7 mouse cellular contexts compared by ENCODE assay signal in genomic region chr2:148679346-148679745, GRCm38 (mm10). TPM values are rescaled to one million over a fixed set of nuclear protein-coding genes. Genes with fewer than 3 reads are reported as not detected.
DNase-seq lines count a peak whose midpoint lies in the region; ATAC-seq and TF ChIP-seq lines count a peak whose summit lies in the region.

No protein-coding gene starts in this region.

- no peaks in the 10 kb centered on the region for H3K9me3 ChIP-seq in embryonic facial prominence, embryonic 15.5 days (replicated peaks)
- no peaks in the 10 kb centered on the region for H3K9me3 ChIP-seq in heart, embryonic 12.5 days (replicated peaks)
- no peaks in the 10 kb centered on the region for H3K9me3 ChIP-seq in kidney, embryonic 16.5 days (ENCODE audit: low read length)
- no peaks in the 10 kb centered on the region for H3K9me3 ChIP-seq in limb, embryonic 14.5 days (ENCODE audit: control insufficient read depth, low read length)
- H3K9me3 ChIP-seq in midbrain, postnatal 0 days (ENCODE audit: low read length) = no peaks in the 10 kb centered on the region

- peak overlapping the region; percentile 82 for H3K4me3 ChIP-seq in embryonic facial prominence, embryonic 15.5 days (replicated peaks)
- peak overlapping the region; percentile 31 for H3K4me3 ChIP-seq in heart, embryonic 12.5 days
- H3K4me3 ChIP-seq in kidney, embryonic 16.5 days (ENCODE audit: low read length) = peak overlapping the region; percentile 22; the same call in 1 of the 2 replicates
- H3K4me3 ChIP-seq in limb, embryonic 14.5 days (replicated peaks; ENCODE audit: low read length) = no peak overlapping the region; the same call in 1 of the 2 replicates
- no peak overlapping the region for H3K4me3 ChIP-seq in midbrain, postnatal 0 days (ENCODE audit: low read depth, low read length)

- WGBS in embryonic facial prominence, embryonic 15.5 days = 3% methylated on average over 9 of the region's 9 CpGs
- WGBS in heart, embryonic 12.5 days = 3% methylated on average over 9 of the region's 9 CpGs
- 3% methylated on average over 9 of the region's 9 CpGs for WGBS in kidney, embryonic 16.5 days
- WGBS in limb, embryonic 14.5 days = 3% methylated on average over 9 of the region's 9 CpGs
- 3% methylated on average over 8 of the region's 9 CpGs for WGBS in midbrain, postnatal 0 days

- DNase-seq in adrenal gland, postnatal 10 days = peak; percentile 80
- DNase-seq in limb, embryonic 14.5 days (ENCODE audit: low spot score) = peak; percentile 84
- DNase-seq in midbrain, postnatal 0 days (ENCODE audit: low spot score) = peak; percentile 76
- peak; percentile 78 for DNase-seq in yolk sac, embryonic 10.5 days (ENCODE audit: low spot score)

- H3K9ac ChIP-seq in embryonic facial prominence, embryonic 15.5 days = no peak overlapping the region
- H3K9ac ChIP-seq in heart, embryonic 12.5 days = peak overlapping the region; percentile 54
- peak overlapping the region; percentile 18; the same call in 1 of the 2 replicates for H3K9ac ChIP-seq in kidney, embryonic 16.5 days (replicated peaks; ENCODE audit: low read length)
- no peak overlapping the region for H3K9ac ChIP-seq in limb, embryonic 14.5 days (ENCODE audit: low read depth, low read length, severe bottlenecking)
- no peak overlapping the region for H3K9ac ChIP-seq in midbrain, postnatal 0 days (replicated peaks; ENCODE audit: low read length, poor library complexity, severe bottlenecking)

- H3K27ac ChIP-seq in embryonic facial prominence, embryonic 15.5 days (replicated peaks) = peak overlapping the region; percentile 93
- H3K27ac ChIP-seq in heart, embryonic 12.5 days (ENCODE audit: poor library complexity, severe bottlenecking) = peak overlapping the region; percentile 94
- H3K27ac ChIP-seq in kidney, embryonic 16.5 days (ENCODE audit: low read length) = peak overlapping the region; percentile 96
- peak overlapping the region; percentile 74 for H3K27ac ChIP-seq in limb, embryonic 14.5 days (replicated peaks; ENCODE audit: low read depth, low read length)
- H3K27ac ChIP-seq in midbrain, postnatal 0 days (ENCODE audit: low read depth, low read length) = peak overlapping the region; percentile 34

- peak; percentile 59 for ATAC-seq in embryonic facial prominence, embryonic 15.5 days (ENCODE audit: insufficient number of reproducible peaks, low FRiP score, low TSS enrichment, low read depth)
- ATAC-seq in heart, embryonic 12.5 days (ENCODE audit: insufficient number of reproducible peaks, low FRiP score) = no peak; the same call in 1 of the 2 replicates
- peak; percentile 25; the same call in 1 of the 2 replicates for ATAC-seq in kidney, embryonic 16.5 days (ENCODE audit: low FRiP score, low TSS enrichment)
- peak; percentile 9; the same call in 1 of the 2 replicates for ATAC-seq in limb, embryonic 14.5 days (ENCODE audit: low FRiP score, low read depth)
- ATAC-seq in midbrain, postnatal 0 days (ENCODE audit: low FRiP score) = no peak

- H3K4me2 ChIP-seq in embryonic facial prominence, embryonic 15.5 days (replicated peaks) = peak overlapping the region; percentile 89
- H3K4me2 ChIP-seq in heart, embryonic 12.5 days = peak overlapping the region; percentile 95
- peak overlapping the region; percentile 60 for H3K4me2 ChIP-seq in kidney, embryonic 16.5 days (replicated peaks; ENCODE audit: low read depth, low read length)
- peak overlapping the region; percentile 89 for H3K4me2 ChIP-seq in limb, embryonic 14.5 days (replicated peaks; ENCODE audit: low read depth, low read length, severe bottlenecking)
- H3K4me2 ChIP-seq in midbrain, postnatal 0 days (ENCODE audit: low read depth, low read length, poor library complexity, severe bottlenecking) = no peak overlapping the region

- no peaks in the 10 kb centered on the region for H3K27me3 ChIP-seq in embryonic facial prominence, embryonic 15.5 days
- H3K27me3 ChIP-seq in heart, embryonic 12.5 days (replicated peaks) = no peaks in the 10 kb centered on the region
- H3K27me3 ChIP-seq in kidney, embryonic 16.5 days (ENCODE audit: insufficient read depth, low read length) = no peaks in the 10 kb centered on the region
- no peaks in the 10 kb centered on the region for H3K27me3 ChIP-seq in limb, embryonic 14.5 days (ENCODE audit: control insufficient read depth, insufficient read depth, low read length)
- no peaks in the 10 kb centered on the region for H3K27me3 ChIP-seq in midbrain, postnatal 0 days (ENCODE audit: insufficient read depth, low read length)

- TF ChIP-seq CTCF in midbrain, postnatal 0 days (IDR thresholded peaks at IDR 0.05) = no peak

- peaks cover 43% of the 10 kb centered on the region for H3K4me1 ChIP-seq in embryonic facial prominence, embryonic 15.5 days
- peaks cover 40% of the 10 kb centered on the region for H3K4me1 ChIP-seq in heart, embryonic 12.5 days (replicated peaks)
- H3K4me1 ChIP-seq in kidney, embryonic 16.5 days (ENCODE audit: insufficient read depth, low read length) = peaks cover 38% of the 10 kb centered on the region
- peaks cover 38% of the 10 kb centered on the region for H3K4me1 ChIP-seq in limb, embryonic 14.5 days (ENCODE audit: control insufficient read depth, insufficient read depth, low read length)
- H3K4me1 ChIP-seq in midbrain, postnatal 0 days (ENCODE audit: insufficient read depth, low read length) = peaks cover 12% of the 10 kb centered on the region; the same call in 1 of the 2 replicates

- TF ChIP-seq POLR2A in limb, embryonic 14.5 days (IDR thresholded peaks at IDR 0.05; ENCODE audit: borderline replicate concordance, extremely low read depth, insufficient read depth, insufficient read length) = no peak

- H3K36me3 ChIP-seq in embryonic facial prominence, embryonic 15.5 days = peaks cover 31% of the 10 kb centered on the region
- H3K36me3 ChIP-seq in heart, embryonic 12.5 days = peaks cover 34% of the 10 kb centered on the region
- H3K36me3 ChIP-seq in kidney, embryonic 16.5 days (ENCODE audit: insufficient read depth, low read length) = peaks cover 28% of the 10 kb centered on the region
- peaks cover 35% of the 10 kb centered on the region for H3K36me3 ChIP-seq in limb, embryonic 14.5 days (ENCODE audit: control insufficient read depth, insufficient read depth, low read length)
- peaks cover 13% of the 10 kb centered on the region; the same call in 1 of the 2 replicates for H3K36me3 ChIP-seq in midbrain, postnatal 0 days (ENCODE audit: insufficient read depth, low read length)

RNA-seq across cellular contexts. Expression of gene Gzf1, which starts 1.5 kb away (rescaled TPM):
- 10 to 100 TPM; 28.1 to 31.7 TPM for total RNA-seq in adrenal gland, postnatal 10 days (2021)
- polyA plus RNA-seq in embryonic facial prominence, embryonic 15.5 days (2015; fragmentation: Nextera tagmentation; extraction: Ambion mirVana) = 18.7 and 20.1 TPM in 2 replicates
- polyA plus RNA-seq in heart, embryonic 12.5 days (2016; fragmentation: Nextera tagmentation; extraction: Ambion mirVana) = 17.7 and 18.8 TPM in 2 replicates
- 25.2 and 25.7 TPM in 2 replicates for polyA plus RNA-seq in kidney, embryonic 16.5 days (2015; fragmentation: Nextera tagmentation; extraction: Ambion mirVana)
- 13.6 and 15.3 TPM in 2 replicates for polyA plus RNA-seq in limb, embryonic 14.5 days (2012; rRNA removed)
- polyA plus RNA-seq in limb, embryonic 14.5 days (2014; fragmentation: Nextera tagmentation; extraction: Ambion mirVana) = 21.6 and 22.4 TPM in 2 replicates
- total RNA-seq in midbrain, postnatal 0 days (2014; rRNA removed) = 16.7 and 22.7 TPM in 2 replicates
- 14.1 and 14.4 TPM in 2 replicates for polyA plus RNA-seq in midbrain, postnatal 0 days (2015; fragmentation: Nextera tagmentation; extraction: Ambion mirVana)

RNA-seq across cellular contexts. Expression of gene Nxt1, which starts 6.9 kb away (rescaled TPM):
- total RNA-seq in adrenal gland, postnatal 10 days (2021) = 10 to 100 TPM; 20.0 to 22.6 TPM
- 76.9 and 80.4 TPM in 2 replicates for polyA plus RNA-seq in embryonic facial prominence, embryonic 15.5 days (2015; fragmentation: Nextera tagmentation; extraction: Ambion mirVana)
- 53.5 and 59.7 TPM in 2 replicates for polyA plus RNA-seq in heart, embryonic 12.5 days (2016; fragmentation: Nextera tagmentation; extraction: Ambion mirVana)
- polyA plus RNA-seq in kidney, embryonic 16.5 days (2015; fragmentation: Nextera tagmentation; extraction: Ambion mirVana) = 90.4 and 98.0 TPM in 2 replicates
- polyA plus RNA-seq in limb, embryonic 14.5 days (2012; rRNA removed) = 64.5 and 70.8 TPM in 2 replicates
- 89.5 and 91.6 TPM in 2 replicates for polyA plus RNA-seq in limb, embryonic 14.5 days (2014; fragmentation: Nextera tagmentation; extraction: Ambion mirVana)
- total RNA-seq in midbrain, postnatal 0 days (2014; rRNA removed) = 23.8 and 24.9 TPM in 2 replicates
- polyA plus RNA-seq in midbrain, postnatal 0 days (2015; fragmentation: Nextera tagmentation; extraction: Ambion mirVana) = 22.7 and 26.0 TPM in 2 replicates

RNA-seq across cellular contexts. Expression of gene Napb, which starts 52.9 kb away (rescaled TPM):
- total RNA-seq in adrenal gland, postnatal 10 days (2021) = 10 to 100 TPM in 1 of 2 experiments, 1 to 10 TPM in 1; 5.5 to 10.4 TPM
- polyA plus RNA-seq in embryonic facial prominence, embryonic 15.5 days (2015; fragmentation: Nextera tagmentation; extraction: Ambion mirVana) = 4.6 and 5.6 TPM in 2 replicates
- 2.8 and 2.9 TPM in 2 replicates for polyA plus RNA-seq in heart, embryonic 12.5 days (2016; fragmentation: Nextera tagmentation; extraction: Ambion mirVana)
- polyA plus RNA-seq in kidney, embryonic 16.5 days (2015; fragmentation: Nextera tagmentation; extraction: Ambion mirVana) = 2.5 and 3.3 TPM in 2 replicates
- polyA plus RNA-seq in limb, embryonic 14.5 days (2012; rRNA removed) = 6.7 and 6.9 TPM in 2 replicates
- polyA plus RNA-seq in limb, embryonic 14.5 days (2014; fragmentation: Nextera tagmentation; extraction: Ambion mirVana) = 4.1 and 4.4 TPM in 2 replicates
- total RNA-seq in midbrain, postnatal 0 days (2014; rRNA removed) = 147 and 186 TPM in 2 replicates
- 117 and 127 TPM in 2 replicates for polyA plus RNA-seq in midbrain, postnatal 0 days (2015; fragmentation: Nextera tagmentation; extraction: Ambion mirVana)

Comparison
In these comparisons a context has a peak if more than half of its experiments do, and no peak if none do; other contexts are left out.
1. ATAC-seq: peak in embryonic facial prominence, embryonic 15.5 days (single experiment), kidney, embryonic 16.5 days (single experiment) and limb, embryonic 14.5 days (single experiment); none in heart, embryonic 12.5 days (single experiment) and midbrain, postnatal 0 days (single experiment).
2. H3K27ac ChIP-seq: peak in every context shown above with its lines; median percentile 96 in kidney, embryonic 16.5 days; 94 in heart, embryonic 12.5 days; 93 in embryonic facial prominence, embryonic 15.5 days; 74 in limb, embryonic 14.5 days; 34 in midbrain, postnatal 0 days.
3. H3K4me3 ChIP-seq: peak in embryonic facial prominence, embryonic 15.5 days (single experiment), heart, embryonic 12.5 days (single experiment) and kidney, embryonic 16.5 days (single experiment); none in limb, embryonic 14.5 days (single experiment) and midbrain, postnatal 0 days (single experiment).
4. H3K9ac ChIP-seq: peak in heart, embryonic 12.5 days (single experiment) and kidney, embryonic 16.5 days (single experiment); none in embryonic facial prominence, embryonic 15.5 days (single experiment), limb, embryonic 14.5 days (single experiment) and midbrain, postnatal 0 days (single experiment).
5. RNA of gene Napb, which starts 52.9 kb away (polyA plus RNA-seq): 117 to 127 TPM in midbrain, postnatal 0 days; 4.1 to 6.9 TPM in limb, embryonic 14.5 days, 4.6 to 5.6 TPM in embryonic facial prominence, embryonic 15.5 days, 2.8 to 2.9 TPM in heart, embryonic 12.5 days and 2.5 to 3.3 TPM in kidney, embryonic 16.5 days; every median in the first group is over 10 times any median in the second.
6. Peak in every context shown above with its lines, with median percentiles within 50 percentile points of each other: DNase-seq.